Mouse (Mus musculus) lung, postnatal 0 days (tissue): ENCODE measurements around the gene Pkmyt1.

ENCODE experiments used
- CTCF ChIP-seq: IDR thresholded peaks from 2 replicates; pipeline ENCODE4 v1.5.1; 2016; ENCODE audit warnings: antibody characterized with exemption, mild to moderate bottlenecking
- EP300 ChIP-seq: IDR thresholded peaks from 2 replicates; pipeline ENCODE4 v1.6.1; 2016; ENCODE audit warnings: antibody characterized with exemption, mild to moderate bottlenecking, control low read depth

DNA sequence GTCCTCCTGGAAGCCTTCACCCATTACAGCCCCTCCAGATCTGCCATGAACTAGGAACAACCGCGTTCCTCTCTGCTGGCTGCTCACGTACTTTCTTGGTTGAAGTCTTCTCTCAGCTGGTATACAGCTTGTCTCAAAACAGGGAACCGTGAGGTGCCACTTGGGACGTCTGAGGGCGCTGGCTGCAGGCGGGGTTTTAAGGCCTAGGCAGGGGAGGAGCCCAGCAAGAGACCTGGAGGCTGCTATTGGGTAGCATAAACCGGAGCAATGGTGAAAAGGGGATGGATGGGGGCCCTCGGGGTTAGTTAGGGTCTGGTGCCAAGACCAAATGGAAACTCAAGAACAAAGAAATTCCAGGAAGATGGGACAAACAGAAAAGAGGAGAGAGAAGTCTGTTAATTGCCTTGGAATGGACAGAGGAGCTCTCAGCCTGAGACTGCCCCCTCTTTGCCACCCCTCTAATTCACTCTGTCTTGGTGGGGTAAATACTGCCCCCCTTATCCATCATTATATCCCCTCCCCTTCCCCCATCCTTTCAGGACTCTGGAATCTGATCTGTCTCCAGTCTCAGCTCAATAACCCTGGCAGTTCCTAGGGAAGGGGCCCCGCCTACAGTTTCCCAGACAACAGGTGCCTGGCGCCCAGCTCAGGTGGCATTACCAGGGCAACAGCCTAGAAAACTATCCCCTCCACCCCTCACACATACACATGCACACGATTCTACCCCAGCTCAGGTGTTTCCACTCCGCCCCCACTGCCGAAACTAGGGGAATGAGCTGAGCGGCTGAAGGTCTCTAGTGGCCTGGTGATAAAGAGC lies 42.1 kb upstream of the Pkmyt1 start, which contains the start of gene Cldn9:
- TF ChIP-seq CTCF (no peak), EP300 (no peak)
